Mouse (Mus musculus) CH12.LX (cell line): ENCODE measurements around the gene Capza1. TPM values are rescaled to one million over a fixed set of nuclear protein-coding genes. Genes with fewer than 3 reads are reported as not detected.

Experiments used
- DNase-seq: peaks from one replicate; pipeline ENCODE4 v3.0.0-alpha.2; 2013; ENCODE audit errors: extremely low read depth
- H3K27ac ChIP-seq: 2 replicates; pipeline ENCODE4 v1.5.1; 2012; ENCODE audit warnings: low read depth, mild to moderate bottlenecking, control low read depth, moderate library complexity; ENCODE audit not compliant: insufficient read depth
- H3K27me3 ChIP-seq: replicated peaks from 2 replicates; pipeline ENCODE3; 2012; ENCODE audit warnings: inconsistent platforms
- H3K36me3 ChIP-seq, 2 experiments: replicated peaks in 1 of 2; 2 replicates each; pipeline versions ENCODE3 to v1.6.1; 2012; ENCODE audit warnings: inconsistent platforms in 1 of 2, low read length in 1 of 2, mild to moderate bottlenecking in 1 of 2, mixed read lengths in 1 of 2, moderate library complexity in 1 of 2; ENCODE audit not compliant: control insufficient read depth in 1 of 2, insufficient read depth in 1 of 2
- H3K4me1 ChIP-seq, 2 experiments: 2 replicates each; pipeline ENCODE4 v1.6.1; 2012; ENCODE audit warnings: inconsistent platforms in 1 of 2, moderate library complexity in 1 of 2; ENCODE audit not compliant: insufficient read depth in 2 of 2, control insufficient read depth in 1 of 2
- H3K4me2 ChIP-seq: 2 replicates; pipeline ENCODE4 v1.6.1; 2012; ENCODE audit warnings: low read depth, mild to moderate bottlenecking, control low read depth; ENCODE audit not compliant: poor library complexity, insufficient read depth, severe bottlenecking
- H3K4me3 ChIP-seq, 3 experiments: fragments of 150-350 bp in 1 of 3; sonication (generic) in 1 of 3; replicated peaks in 1 of 3; 2 replicates each; pipeline versions ENCODE3 to v1.5.1; 2011 to 2012; ENCODE audit warnings: low read depth in 2 of 3, low read length in 2 of 3, mild to moderate bottlenecking in 2 of 3, moderate library complexity in 2 of 3, control low read depth in 1 of 3, improper control_type of control experiment in 1 of 3, inconsistent platforms in 1 of 3, mixed read lengths in 1 of 3; ENCODE audit not compliant: poor library complexity in 1 of 3
- H3K79me2 ChIP-seq: replicated peaks from 2 replicates; pipeline ENCODE4 v1.6.1; 2012; ENCODE audit warnings: mild to moderate bottlenecking, moderate library complexity; ENCODE audit not compliant: control insufficient read depth, poor library complexity, insufficient read depth, severe bottlenecking; ENCODE audit errors: extremely low read depth
- H3K9ac ChIP-seq: 2 replicates; pipeline ENCODE4 v1.6.1; 2012; ENCODE audit warnings: low read depth, mild to moderate bottlenecking, control low read depth, moderate library complexity; ENCODE audit not compliant: insufficient read depth
- H3K9me3 ChIP-seq: replicated peaks from 2 replicates; pipeline ENCODE3; 2012; ENCODE audit warnings: low read length, inconsistent platforms, mixed read lengths
- CHD1 ChIP-seq: IDR thresholded peaks from 2 replicates; pipeline ENCODE4 v1.6.1; 2012; ENCODE audit warnings: low read depth, low read length, improper control_type of control experiment, inconsistent platforms
- CHD2 ChIP-seq: IDR thresholded peaks from 2 replicates; pipeline ENCODE4 v1.6.1; 2011; ENCODE audit warnings: low read length, improper control_type of control experiment
- ELF1 ChIP-seq: IDR thresholded peaks from 2 replicates; pipeline ENCODE4 v1.6.1; 2014; ENCODE audit warnings: low read depth, mild to moderate bottlenecking, inconsistent platforms, low read length, improper control_type of control experiment
- ETS1 ChIP-seq: conservative IDR thresholded peaks from 2 replicates; pipeline ENCODE4 v1.6.1; 2012; ENCODE audit warnings: low read depth, mild to moderate bottlenecking, inconsistent platforms, low read length, improper control_type of control experiment, moderate library complexity
- HCFC1 ChIP-seq: IDR thresholded peaks from 2 replicates; pipeline ENCODE4 v1.6.1; 2012; ENCODE audit warnings: low read depth, mild to moderate bottlenecking, inconsistent platforms, low read length, improper control_type of control experiment
- IRF4 ChIP-seq: IDR thresholded peaks from 2 replicates; pipeline ENCODE4 v1.6.1; 2014; ENCODE audit warnings: low read depth, mild to moderate bottlenecking, inconsistent platforms, low read length, improper control_type of control experiment
- JUN ChIP-seq: IDR thresholded peaks from 2 replicates; pipeline ENCODE4 v1.6.1; 2011; ENCODE audit warnings: low read depth, mild to moderate bottlenecking, low read length, improper control_type of control experiment, moderate library complexity; ENCODE audit not compliant: insufficient read depth
- JUND ChIP-seq: conservative IDR thresholded peaks from 2 replicates; pipeline ENCODE4 v1.6.1; 2011; ENCODE audit warnings: low read depth, low read length, improper control_type of control experiment
- KAT2A ChIP-seq: IDR thresholded peaks from 2 replicates; pipeline ENCODE4 v1.6.1; 2012; ENCODE audit warnings: low read length, improper control_type of control experiment, inconsistent platforms; ENCODE audit not compliant: insufficient replicate concordance
- MAFK ChIP-seq: IDR thresholded peaks from 2 replicates; pipeline ENCODE4 v1.6.1; 2011; ENCODE audit warnings: low read length, improper control_type of control experiment; ENCODE audit not compliant: insufficient replicate concordance
- MAX ChIP-seq: IDR thresholded peaks from 2 replicates; pipeline ENCODE4 v1.6.1; 2011; ENCODE audit warnings: low read length, improper control_type of control experiment
- MAZ ChIP-seq: IDR thresholded peaks from 2 replicates; pipeline ENCODE4 v1.6.1; 2012; ENCODE audit warnings: low read depth, mild to moderate bottlenecking, inconsistent platforms, low read length, improper control_type of control experiment, moderate library complexity
- MEF2A ChIP-seq: IDR thresholded peaks from 2 replicates; pipeline ENCODE4 v1.6.1; 2014; ENCODE audit warnings: low read depth, mild to moderate bottlenecking, inconsistent platforms, low read length, improper control_type of control experiment, borderline replicate concordance
- MXI1 ChIP-seq: IDR thresholded peaks from 2 replicates; pipeline ENCODE4 v1.6.1; 2011; ENCODE audit warnings: mild to moderate bottlenecking, low read depth, low read length, improper control_type of control experiment
- MYC ChIP-seq: IDR thresholded peaks from 2 replicates; pipeline ENCODE4 v1.6.1; 2011; ENCODE audit warnings: low read depth, mild to moderate bottlenecking, improper control_type of control experiment, low read length
- NELFE ChIP-seq: IDR thresholded peaks from 2 replicates; pipeline ENCODE4 v1.6.1; 2011; ENCODE audit warnings: low read depth, low read length, improper control_type of control experiment
- NRF1 ChIP-seq: IDR thresholded peaks from 2 replicates; pipeline ENCODE4 v1.6.1; 2014; ENCODE audit warnings: low read depth, mild to moderate bottlenecking, inconsistent platforms, low read length, improper control_type of control experiment, moderate library complexity
- PAX5 ChIP-seq: IDR thresholded peaks from 2 replicates; pipeline ENCODE4 v1.6.1; 2012; ENCODE audit warnings: low read length, inconsistent platforms, mixed read lengths
- POLR2A ChIP-seq: IDR thresholded peaks from 2 replicates; pipeline ENCODE4 v1.6.1; 2011; ENCODE audit warnings: low read depth, mild to moderate bottlenecking, improper control_type of control experiment, low read length
- RAD21 ChIP-seq: IDR thresholded peaks from 2 replicates; pipeline ENCODE4 v1.6.1; 2011; ENCODE audit warnings: low read depth, mild to moderate bottlenecking, low read length, improper control_type of control experiment, moderate library complexity
- SIN3A ChIP-seq: IDR thresholded peaks from 2 replicates; pipeline ENCODE4 v1.6.1; 2012; ENCODE audit warnings: low read length, improper control_type of control experiment, inconsistent platforms
- SMC3 ChIP-seq: IDR thresholded peaks from 2 replicates; pipeline ENCODE4 v1.6.1; 2011; ENCODE audit warnings: low read depth, low read length, improper control_type of control experiment
- TBP ChIP-seq: conservative IDR thresholded peaks from 2 replicates; pipeline ENCODE4 v1.6.1; 2011; ENCODE audit warnings: low read depth, low read length, improper control_type of control experiment
- TCF12 ChIP-seq: IDR thresholded peaks from 2 replicates; pipeline ENCODE4 v1.6.1; 2014; ENCODE audit warnings: low read depth, mild to moderate bottlenecking, inconsistent platforms, low read length, improper control_type of control experiment
- UBTF ChIP-seq: IDR thresholded peaks from 2 replicates; pipeline ENCODE4 v1.6.1; 2012; ENCODE audit warnings: low read depth, mild to moderate bottlenecking, inconsistent platforms, low read length, improper control_type of control experiment, moderate library complexity
- USF2 ChIP-seq: conservative IDR thresholded peaks from 2 replicates; pipeline ENCODE4 v1.6.1; 2011; ENCODE audit warnings: low read depth, low read length, improper control_type of control experiment
- ZMIZ1 ChIP-seq: IDR thresholded peaks from 2 replicates; pipeline ENCODE4 v1.6.1; 2012; ENCODE audit warnings: low read depth, mild to moderate bottlenecking, inconsistent platforms, low read length, improper control_type of control experiment
- ZNF384 ChIP-seq: IDR thresholded peaks from 2 replicates; pipeline ENCODE4 v1.6.1; 2012; ENCODE audit warnings: low read depth, low read length, improper control_type of control experiment, inconsistent platforms
- dilution Hi-C: fragments of 300-500 bp; cut with MboI; formaldehyde crosslinking; loops from 2 replicates; pipeline ENCODE4 v1.14.3; 2020; ENCODE audit warnings: low sequenced_read_pairs; ENCODE audit not compliant: extremely low pct_unique_long_range_greater_than_20kb, extremely low pct_ligation_motif_present
- in situ Hi-C: fragments of 300-500 bp; cut with MboI; formaldehyde crosslinking; loops from 3 replicates; pipeline ENCODE4 v1.14.3; 2019; ENCODE audit warnings: low sequenced_read_pairs, low pct_ligation_motif_present, low pct_unique_long_range_greater_than_20kb, mixed read lengths
- polyA plus RNA-seq: library from polyadenylated mRNA; unstranded; fragments of >175 nt; gene quantifications from 2 replicates; pipeline ENCODE4 v1.2.1, GENCODE M21; 2012; ENCODE audit warnings: low read depth; ENCODE audit not compliant: insufficient read length
- total RNA-seq, 2 experiments: library from RNA; depleted of rRNA; stranded (reverse); fragments of 300-350 nt in 1 of 2; fragments of >200 nt in 1 of 2; gene quantifications; 2 replicates each; pipeline ENCODE4 v1.2.3; 2012 to 2014

The Capza1 gene
- total RNA-seq (2012; rRNA removed) (113 and 139 TPM in 2 replicates), total RNA-seq (2014; rRNA removed) (288 and 317 TPM in 2 replicates), polyA plus RNA-seq (120 and 140 TPM in 2 replicates)

GRCm38 (mm10) chr3:104863786-104864650 lies at the start of gene Capza1, which contains the start of gene St7l:
Gene Capza1 (minus strand): TSS chr3:104864505.
Gene St7l (plus strand): TSS chr3:104864005.
- Histone ChIP-seq H3K4me2 (peak within 1 kb of the TSS; percentile 96), H3K79me2 (peaks cover 59% of the 10 kb centered on the region), H3K4me1 (peaks cover 4 to 42% of the 10 kb centered on the region in 2 experiments; a peak in 2 of 4 replicates), H3K36me3 (peaks cover 0 to 16% of the 10 kb centered on the region in 2 experiments), H3K9ac (peak within 1 kb of the TSS; percentile 90)
- DNase-seq, result peak; percentile 77
- no peak for TF ChIP-seq UBTF
- no peak for TF ChIP-seq MEF2A
- no peak for TF ChIP-seq CHD1
- TF ChIP-seq NELFE, result peak; percentile 91
- TF ChIP-seq POLR2A, result peak; percentile 86
- TF ChIP-seq RAD21, result no peak; the same call in 1 of the 2 replicates
- TF ChIP-seq SMC3, result no peak
- no peak for TF ChIP-seq JUN
- peak; percentile 73 for TF ChIP-seq MXI1
- no peak for TF ChIP-seq ZNF384
- TF ChIP-seq CHD2, result peak; percentile 33; the same call in 1 of the 2 replicates
- peak; percentile 65 for TF ChIP-seq NRF1
- peak; percentile 80 for TF ChIP-seq HCFC1
- TF ChIP-seq TCF12, result peak; percentile 88
- TF ChIP-seq MAFK, result no peak
- TF ChIP-seq USF2, result no peak
- TF ChIP-seq MYC, result 0 out of 2 replicates have a peak, but pooled peaks have one; percentile 23
- peak; percentile 83 for TF ChIP-seq ELF1
- TF ChIP-seq KAT2A, result peak; percentile 66; the same call in 1 of the 2 replicates
- peak; percentile 56; the same call in 1 of the 2 replicates for TF ChIP-seq TBP
- TF ChIP-seq ZMIZ1, result peak; percentile 93
- no peak for TF ChIP-seq JUND
- TF ChIP-seq SIN3A, result peak; percentile 74
- no peak for TF ChIP-seq PAX5
- peak; percentile 56; the same call in 1 of the 2 replicates for TF ChIP-seq MAX
- TF ChIP-seq ETS1, result peak; percentile 12; the same call in 1 of the 2 replicates
- peak; percentile 20; the same call in 1 of the 2 replicates for TF ChIP-seq MAZ
- peak; percentile 25 for TF ChIP-seq IRF4
- TF ChIP-seq, all 38 proteins: peak for 17
- in situ Hi-C loops, result loop anchor here (5.0 kb wide), 1 partner anchor 72 kb away; no protein-coding TSS in a partner anchor
- Histone ChIP-seq H3K27me3 (no peaks in the 10 kb centered on the region), H3K4me3 (peak within 1 kb of the TSS; percentile 67 to 85 (median 81)), H3K9me3 (no peaks in the 10 kb centered on the region), H3K27ac (peak within 1 kb of the TSS; percentile 72)
- dilution Hi-C loops, result no loop called here
